Mouse (Mus musculus): Measurements from ENCODE around the gene 1810010H24Rik.
A peak's percentile ranks its signal among the peaks of the same experiment; 100 is the strongest.
"Not testable (repeated sequence)": the region's sequence is repeated elsewhere in the genome, so short reads cannot be mapped to it uniquely, and the experiment has no call there.

1810010H24Rik gene

DNA sequence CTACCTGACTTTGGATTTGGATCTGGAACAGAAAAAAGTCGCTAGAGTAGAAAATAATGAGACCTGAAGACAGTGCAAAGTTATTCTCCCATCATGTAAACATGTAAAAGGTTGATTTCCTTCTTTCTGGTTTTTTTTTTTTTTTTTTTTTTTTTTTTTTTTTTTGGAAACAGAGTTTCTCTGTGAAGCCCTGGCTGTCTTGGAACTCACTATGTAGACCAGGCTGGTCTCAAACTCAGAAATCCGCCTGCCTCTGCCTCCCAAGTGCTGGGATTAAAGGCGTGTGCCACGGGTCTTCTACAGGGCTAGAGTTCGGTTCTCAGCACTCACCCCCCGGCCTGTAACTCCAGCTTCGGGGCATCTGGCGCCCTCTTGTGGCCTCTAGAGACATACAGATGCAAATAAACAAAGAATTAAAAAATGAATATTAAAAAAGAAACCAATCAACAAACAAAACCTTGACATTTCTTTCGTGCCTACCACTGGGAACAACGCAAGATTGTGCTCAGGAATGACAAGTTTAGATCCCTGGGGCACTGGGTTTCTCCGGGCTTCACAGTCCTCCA is 11.4 kb upstream of the 1810010H24Rik start:
- DNase-seq: no peak

DNA sequence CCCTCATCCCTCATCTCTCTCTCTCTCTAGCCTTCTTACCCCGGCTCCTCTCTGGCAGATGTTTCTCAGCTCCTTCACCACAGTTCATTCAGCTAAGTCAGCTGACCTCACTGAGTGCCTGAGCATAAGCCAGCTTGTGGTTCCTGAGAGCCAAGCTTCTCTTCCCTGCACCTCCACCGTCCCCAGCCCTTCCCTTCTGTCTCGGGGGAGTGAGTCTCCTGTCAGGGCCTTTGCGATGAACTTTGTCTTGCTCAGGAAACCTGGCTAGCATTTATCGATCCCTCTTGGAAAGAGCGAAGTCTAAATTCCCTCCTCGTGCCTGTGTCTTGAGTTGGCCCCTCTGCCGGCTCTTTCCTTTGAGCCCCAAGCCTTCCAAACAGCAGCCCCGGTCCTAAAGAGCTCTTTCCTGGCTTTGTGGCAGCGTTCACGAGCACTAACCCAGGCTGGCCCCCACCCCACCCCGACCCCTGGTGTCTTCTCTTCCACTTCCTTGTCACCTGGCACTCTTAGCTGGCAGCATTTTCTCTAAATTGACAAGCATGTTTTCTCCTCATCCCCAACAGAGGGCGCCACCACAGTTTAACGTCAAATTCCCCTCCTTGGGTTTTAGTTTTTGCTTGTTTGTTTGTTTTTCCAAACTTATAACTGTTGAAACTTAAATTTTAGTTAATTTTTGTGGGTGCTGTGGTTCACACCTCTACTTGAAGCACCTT is 10.7 kb upstream of the 1810010H24Rik start:
- DNase-seq: no peak

DNA sequence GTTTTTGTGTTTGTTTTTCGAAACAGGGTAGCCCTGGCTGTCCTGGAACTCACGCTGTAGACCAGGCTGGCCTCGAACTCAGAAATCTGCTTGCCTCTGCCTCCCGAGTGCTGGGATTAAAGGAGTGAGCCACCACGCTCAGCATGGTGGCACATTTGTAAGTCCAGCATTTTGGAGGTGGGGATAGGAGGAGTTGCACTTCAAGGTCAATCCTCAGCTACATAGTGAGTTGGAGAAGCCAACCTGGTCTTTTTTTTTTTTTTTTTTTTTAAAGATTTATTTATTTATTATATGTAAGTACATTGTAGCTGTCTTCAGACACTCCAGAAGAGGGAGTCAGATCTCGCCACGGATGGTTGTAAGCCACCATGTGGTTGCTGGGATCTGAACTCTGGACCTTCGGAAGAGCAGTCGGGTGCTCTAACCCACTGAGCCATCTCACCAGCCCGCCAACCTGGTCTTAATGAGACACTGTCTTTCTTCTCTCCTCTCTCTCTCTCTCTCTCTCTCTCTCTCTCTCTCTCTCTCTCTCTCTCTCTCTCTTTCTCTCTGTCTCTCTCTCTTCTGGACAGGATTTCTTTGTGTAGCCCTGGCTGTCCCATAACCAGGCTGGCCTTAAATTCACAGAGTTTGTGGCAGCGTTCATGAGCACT is 9.8 kb upstream of the 1810010H24Rik start:
- DNase-seq: not testable (repeated sequence)

DNA sequence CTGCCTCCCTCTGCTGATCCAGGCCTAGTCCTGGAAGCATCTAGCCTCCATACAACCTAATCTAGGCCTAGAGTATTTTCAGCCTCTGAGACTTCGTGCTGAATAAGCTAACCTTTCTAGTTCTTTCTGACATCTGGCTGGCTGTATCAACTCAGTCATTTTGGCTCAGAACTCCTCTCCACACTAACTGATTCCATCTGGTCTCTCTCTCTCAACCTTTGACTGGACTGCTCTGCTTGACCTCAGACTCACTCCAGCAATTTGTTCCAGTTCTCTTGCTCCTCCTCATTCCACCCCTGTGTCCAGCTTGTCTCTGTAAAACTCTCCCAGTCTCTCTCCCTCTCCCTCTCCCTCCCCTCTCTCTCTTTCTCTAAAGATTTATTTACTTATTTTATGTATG is 8.6 kb upstream of the 1810010H24Rik start:
- no peak for DNase-seq

DNA sequence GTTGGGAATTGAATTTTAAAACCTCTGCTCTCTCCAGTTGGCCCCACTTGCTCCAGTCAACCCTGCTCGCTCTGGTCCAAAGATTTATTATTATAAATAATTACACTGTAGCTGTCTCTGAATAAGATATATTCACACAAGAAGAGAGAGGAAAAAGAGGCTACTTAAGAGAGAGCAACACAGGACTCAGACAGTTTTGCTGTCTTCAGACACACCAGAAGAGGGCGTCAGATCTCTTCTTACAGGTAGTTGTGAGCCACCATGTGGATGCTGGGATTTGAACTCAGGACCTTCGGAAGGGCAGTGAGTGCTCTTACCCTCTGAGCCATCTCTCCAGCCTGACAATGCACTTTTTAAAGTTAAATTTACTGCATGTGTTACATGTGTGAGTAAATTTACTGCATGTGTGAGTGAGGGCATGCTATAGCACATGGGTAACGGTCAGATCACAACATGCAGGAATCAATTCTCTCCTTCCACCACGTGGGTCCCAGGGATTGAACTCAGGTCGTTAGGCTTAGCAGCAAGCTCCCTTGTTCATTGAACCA is 8.1 kb upstream of the 1810010H24Rik start:
- no peak for DNase-seq

DNA sequence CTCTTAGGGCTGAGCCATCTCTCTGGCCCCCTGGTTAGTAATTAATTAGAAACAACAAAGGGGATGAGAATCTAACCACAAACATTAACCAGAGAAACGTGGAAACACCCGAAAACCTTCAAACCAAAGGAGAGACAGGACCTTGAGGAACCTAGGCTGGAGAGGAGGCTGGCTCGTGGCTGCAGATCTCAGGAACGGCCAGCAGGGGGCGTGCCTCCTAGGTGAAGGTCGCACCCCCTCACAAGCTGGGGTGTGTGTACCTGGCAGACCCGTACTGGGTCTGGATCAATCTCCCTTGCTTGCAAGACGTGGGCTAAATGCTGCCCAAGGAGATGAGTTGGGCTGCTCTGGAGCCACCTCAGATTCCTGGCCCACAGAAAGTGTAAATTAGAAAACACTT is 6.9 kb upstream of the 1810010H24Rik start:
- DNase-seq: no peak

DNA sequence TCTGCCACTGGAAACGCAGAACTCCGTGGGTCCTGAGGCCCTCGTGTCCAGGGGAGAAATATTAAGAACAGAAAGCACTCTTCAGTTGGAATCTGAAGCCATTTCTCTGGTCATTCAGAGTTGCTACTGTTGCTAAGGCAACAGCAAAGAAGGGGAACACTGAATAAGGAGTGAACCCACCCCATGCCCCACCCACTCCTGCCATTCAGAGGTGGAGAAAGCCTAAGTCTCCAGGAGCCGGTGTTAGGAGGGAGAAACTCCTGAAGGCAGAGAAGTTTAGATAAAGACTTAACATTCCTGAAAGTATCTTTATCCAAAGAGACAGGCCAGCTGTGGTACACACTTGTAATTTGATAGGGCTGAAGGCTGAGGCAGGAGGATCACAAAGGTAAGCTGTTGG is 6.2 kb upstream of the 1810010H24Rik start:
- DNase-seq: no peak

DNA sequence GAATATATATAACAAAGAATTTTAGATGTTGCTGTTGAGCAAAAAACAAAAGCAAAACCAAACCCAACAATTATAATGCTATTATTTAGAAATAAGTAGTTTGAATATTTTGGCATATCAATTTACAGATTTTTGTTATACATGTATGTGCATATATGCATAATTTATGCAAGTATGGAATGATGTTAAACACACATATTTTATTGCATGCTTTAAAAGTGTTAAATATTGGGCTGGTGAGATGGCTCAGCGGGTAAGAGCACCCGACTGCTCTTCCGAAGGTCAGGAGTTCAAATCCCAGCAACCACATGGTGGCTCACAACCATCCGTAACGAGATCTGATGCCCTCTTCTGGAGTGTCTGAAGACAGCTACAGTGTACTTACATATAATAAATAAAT is 5.8 kb upstream of the 1810010H24Rik start:
- DNase-seq: not testable (repeated sequence)

DNA sequence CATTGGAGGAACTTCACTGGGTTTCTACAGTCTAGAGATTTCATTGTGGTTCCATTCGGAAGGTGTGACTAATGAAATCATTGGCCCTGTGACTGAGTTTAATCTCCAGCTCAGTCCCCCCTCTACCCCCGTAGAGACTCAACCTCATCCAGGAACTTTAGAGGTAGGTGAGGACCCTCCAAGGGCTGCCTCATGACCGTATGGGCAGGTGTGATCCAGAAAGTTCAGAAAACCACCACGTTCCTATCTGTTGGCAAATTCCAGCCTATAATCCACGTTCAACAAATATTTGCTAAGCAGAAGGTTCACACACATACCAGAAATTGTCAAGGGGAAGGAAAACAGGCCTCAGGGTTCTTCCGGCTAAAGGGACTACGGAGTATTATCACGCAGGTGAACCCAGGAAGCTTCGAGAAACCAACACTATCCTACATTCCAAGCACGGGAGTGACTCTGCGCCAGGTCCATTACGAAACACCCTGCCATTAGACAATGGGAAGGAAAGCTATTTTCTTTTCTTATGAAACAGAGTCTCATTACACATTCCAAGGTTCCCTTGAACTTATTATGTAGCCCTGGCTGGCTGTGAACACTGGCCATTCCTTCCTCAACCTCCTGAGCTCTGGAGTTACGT is 3.3 kb upstream of the 1810010H24Rik start:
- DNase-seq: no peak

DNA sequence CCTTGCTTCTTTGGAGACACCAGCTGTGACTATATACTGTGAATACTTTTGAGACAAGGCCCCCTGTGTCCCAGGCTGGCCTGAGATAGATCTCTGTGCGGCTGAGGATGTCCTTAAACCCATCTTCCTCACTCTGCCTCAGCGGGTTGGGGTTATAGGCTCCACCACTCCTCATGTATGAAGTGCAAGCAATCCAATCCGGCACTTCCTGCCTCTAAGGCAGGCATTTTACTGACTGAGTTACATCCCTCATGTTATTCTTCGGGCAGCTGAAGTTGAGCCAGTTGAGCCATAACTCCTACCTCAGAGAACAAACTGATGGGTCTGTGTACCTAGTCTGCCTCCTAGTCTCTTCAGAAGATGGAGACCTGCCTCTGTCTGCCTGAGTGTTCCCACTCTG is 1.1 kb upstream of the 1810010H24Rik start:
- no peak for DNase-seq

DNA sequence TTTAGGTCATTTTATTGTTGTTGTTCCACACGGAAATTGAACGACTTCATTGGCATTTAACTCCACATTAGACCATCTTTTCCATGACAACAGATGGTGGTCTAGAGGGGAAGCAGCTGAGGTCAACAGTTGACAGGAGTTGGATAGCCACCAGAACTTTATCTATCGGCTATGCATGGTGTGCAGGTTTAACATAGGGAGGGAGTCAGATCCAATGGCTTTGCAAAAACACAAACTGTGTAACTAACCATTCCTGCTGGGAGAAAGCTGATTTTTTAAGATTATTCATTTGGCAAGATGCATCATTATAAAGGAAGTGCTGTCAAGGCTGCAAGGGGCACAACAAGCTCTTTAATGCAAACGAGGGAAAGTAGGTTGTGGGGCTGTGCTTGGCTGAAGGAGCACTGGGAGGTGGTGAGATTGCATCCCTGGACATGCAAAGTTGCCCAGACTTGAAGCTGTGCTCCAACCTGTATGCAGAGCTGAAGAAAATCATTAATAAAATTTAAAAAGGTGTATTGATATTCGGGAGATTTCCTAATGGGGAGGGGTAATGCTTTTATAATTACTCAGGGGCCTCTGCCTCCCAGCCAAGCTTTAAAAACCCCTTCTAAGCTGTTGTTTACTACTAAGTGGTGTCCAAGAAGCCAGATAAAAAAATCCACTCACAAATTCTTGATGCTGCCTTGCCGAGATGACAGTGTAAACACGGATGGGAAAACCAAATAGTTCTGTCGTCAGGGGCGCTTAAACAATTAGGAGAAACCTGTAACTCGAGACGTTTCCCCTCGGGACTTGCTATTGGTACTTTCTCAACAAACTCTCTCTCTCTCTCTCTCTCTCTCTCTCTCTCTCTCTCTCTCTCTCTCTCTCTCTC is 1.3 kb downstream of the 1810010H24Rik start:
- no peak for DNase-seq

DNA sequence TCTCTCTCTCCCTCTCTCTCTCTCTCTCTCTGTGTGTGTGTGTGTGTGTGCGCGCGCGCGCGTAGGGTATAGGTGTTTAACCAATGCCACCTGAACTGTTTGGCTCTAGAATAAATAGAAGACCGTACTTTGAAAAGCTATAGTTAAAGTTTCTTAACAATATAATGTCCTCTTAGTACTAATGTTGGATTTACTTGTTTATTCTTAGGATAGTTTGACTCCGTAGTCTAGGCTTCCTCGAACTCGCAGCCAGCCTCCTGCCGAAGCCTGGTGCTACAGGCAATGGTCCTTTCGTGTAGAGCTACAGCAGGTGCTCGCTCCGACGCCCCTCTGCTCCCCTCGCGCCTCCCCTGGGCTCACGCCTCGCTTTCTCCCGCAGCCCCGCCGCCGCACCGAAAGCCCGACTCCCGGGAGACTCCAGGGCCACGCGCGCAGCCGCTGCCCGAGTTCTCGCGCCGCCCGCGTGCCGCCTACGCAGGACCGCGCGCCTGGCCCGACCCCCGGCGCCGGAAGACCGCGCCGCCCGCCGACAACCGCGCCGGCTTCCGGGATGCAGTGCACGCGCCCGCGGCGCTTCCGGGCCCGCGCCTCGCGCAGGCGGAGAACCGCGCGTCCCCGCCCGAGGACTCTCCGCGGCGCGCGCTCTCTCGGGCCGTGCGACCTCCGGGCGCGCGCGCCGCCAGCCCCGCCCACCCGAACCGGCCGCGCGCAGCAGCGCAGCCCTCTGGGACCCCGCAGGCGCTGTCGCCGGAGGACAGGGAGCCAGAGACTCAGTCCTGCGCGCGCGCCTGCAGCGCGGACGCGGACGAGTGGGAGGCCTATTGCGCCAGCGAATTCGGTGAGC is 2.2 kb downstream of the 1810010H24Rik start:
- peak; percentile 92 for DNase-seq

DNA sequence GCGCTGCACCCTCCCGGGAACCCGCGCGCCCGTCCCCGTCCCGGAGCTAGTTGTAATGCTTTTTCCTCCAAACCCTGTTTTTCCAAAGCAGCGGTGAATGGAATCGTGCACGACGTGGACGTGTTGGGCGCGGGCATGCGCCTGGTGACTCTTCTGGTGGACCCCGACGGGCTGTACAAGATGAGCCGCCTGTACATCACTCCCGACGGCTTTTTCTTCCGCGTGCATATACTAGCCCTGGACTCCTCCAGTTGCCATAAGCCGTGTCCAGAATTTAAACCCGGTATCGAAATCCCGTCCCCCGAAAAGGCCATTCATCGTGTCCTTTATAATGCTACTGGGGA is 2.8 kb downstream of the 1810010H24Rik start:
- DNase-seq: no peak

DNA sequence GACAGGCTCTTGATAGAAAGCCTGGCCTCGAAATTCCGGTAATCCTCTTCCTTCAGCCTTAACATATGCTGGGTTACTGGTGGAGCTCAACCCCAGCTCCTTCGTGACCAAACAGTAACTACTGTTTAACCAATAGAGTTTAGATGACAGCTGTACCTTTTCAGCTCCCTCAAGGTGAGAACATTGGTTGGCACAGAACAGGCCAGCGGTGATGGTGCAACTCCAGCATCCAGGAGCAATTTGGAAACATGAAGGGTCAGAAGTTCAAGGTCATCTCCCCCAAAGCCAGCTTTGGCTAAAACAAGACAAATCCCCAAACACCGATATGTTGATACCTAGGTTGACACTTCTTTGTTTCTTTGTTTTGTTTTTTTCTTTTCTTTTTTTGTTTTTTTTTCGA is 3.3 kb downstream of the 1810010H24Rik start:
- DNase-seq: no peak

DNA sequence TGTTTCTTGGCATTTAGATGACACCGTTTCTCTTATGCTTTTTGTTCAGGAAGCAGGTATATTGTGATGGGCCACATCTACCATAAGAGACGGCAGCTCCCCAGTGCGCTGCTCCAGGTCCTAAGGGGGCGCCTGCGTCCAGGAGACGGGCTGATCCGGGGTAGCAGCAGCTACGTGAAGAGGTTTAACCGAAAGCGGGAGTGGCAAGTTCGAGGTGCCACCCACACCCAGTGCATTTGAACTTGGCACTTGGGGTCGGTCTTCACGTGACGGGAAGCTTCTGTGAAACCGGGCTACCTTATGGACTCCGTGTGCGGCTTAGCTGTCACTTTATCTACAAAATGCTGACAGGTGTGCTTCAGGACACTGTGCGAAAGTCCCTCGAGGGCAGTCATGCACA is 4.1 kb downstream of the 1810010H24Rik start:
- DNase-seq: no peak

DNA sequence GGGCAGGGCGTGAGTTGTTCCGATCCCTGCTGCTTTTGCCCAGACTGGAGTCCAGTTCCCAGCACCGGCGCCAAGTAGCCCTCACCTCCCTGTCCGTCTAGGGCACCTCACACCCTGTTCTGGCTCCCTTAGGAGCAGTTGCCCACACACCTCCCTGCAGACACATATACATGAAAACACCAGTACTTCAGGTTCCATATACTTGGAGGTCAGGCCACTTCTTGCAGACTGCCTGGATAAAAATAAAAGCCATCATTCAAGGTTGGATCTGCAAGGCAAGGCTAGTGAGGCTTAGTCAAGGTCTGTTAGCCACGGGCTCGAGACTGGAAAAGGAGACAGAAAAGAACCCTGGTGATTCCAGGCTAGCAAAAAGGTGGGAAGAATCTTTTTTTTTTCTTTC is 6.2 kb downstream of the 1810010H24Rik start:
- DNase-seq: no peak

DNA sequence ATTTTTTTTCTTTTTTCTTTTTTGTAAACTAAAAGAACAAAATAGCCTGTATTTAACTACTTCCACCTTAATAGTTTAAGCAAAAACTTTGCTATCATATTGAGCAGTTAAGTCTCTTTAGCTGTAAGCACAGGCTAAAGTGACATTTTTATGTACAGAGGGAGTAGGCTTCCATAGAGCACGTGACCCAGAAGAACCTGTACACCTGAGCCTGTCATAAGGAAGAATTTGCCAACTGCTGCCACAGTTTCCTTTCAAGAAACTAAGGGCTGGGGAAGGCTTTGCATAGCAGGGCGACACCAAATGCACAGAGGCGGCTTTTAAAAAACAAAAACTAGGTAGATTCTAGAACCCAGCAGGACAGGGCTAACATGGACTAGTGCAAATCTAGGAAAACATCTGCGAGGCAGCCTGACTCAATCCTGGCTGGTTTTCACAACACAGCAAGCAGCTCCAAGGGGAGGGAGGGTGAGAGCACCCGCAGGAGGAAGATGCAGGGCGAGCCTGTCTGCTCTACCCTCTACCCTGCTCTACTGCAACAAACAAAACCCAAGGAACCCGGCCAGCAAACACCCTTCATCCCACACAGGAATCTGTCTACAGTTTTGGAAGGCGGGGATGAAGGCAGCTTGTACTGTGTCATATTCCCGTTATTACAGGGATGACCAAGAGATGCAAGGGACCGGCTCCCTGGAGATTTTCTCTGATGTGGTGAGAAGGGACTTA is 8.8 kb downstream of the 1810010H24Rik start:
- no peak for DNase-seq

DNA sequence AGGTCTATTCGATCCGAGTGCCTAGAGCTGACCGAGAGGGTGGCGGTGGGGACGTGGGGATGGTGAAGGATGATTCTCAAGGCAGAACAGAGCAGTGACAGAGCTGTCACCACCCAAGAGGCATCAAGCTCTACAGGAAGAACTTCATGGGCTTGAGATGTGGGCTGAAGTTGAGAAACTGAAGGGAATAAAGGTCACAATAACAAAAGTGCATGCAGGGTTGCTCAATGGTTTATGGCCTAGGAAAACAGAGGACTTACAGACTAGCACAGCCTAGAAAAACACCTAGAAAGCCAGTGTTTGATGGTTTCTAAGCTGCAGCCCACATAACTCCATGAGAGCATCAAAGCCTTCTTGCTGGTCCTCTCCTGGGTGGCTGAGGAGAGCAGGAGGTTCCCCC is 13.9 kb downstream of the 1810010H24Rik start:
- no peak for DNase-seq

DNA sequence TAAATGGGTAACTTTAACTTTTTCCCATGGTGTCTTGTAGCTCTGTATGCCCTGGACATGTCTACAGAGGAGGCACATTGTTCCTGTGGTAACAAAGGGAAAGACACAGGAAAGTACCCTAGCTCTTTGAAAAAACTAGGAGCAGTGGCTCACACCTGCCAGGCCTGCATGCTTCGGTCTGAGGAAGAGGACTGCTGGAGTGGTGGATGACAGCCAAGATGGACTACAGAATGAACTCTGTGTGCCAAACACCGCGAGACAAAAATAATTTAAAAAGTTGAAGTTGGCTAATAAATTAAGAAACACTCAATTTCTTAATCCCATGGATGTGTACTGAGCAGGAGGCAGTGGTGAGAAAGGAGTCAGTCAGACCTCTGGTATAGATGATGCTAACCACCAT is 15.9 kb downstream of the 1810010H24Rik start:
- no peak for DNase-seq

DNA sequence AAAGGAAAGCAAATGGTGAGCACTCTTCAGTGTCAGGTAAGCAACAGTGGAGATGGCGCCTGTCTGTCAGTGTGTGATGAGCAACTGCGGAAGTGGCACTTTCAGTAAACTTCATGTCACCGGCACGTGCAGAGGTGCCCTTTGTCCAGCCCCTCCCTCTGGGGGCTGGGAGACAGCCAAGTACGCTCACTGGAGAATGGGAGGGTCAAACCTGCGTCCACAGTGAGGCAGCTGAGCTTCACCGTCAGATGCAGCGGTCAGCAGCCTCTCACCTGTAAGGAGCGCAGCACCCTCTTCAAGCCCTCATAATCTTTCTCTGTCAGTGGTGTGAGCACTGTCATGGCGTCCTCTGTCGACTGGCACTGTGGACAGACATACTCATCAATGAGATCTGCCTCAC is 17.9 kb downstream of the 1810010H24Rik start:
- DNase-seq: peak; percentile 21

DNA sequence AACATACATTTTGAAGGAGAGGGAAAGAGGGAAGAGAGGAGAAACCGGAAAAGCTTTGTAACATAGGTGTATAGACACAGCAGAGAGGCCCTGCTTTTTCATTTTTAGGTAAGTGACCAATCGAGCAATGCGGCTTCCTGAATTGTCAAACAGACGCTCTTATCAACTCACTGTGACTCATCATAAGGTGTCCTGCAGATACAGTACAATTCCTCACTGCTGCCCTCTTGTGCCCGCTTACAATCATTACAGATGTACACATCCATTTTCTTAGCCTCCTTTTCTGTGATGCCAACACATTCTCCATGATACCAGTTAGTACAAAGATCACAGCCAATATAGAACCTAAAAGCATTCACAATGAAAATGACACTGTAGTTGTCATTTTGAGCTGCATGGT is 18.8 kb downstream of the 1810010H24Rik start:
- peak; percentile 68 for DNase-seq

All from cerebellum, adult 11-12 months (tissue).